Mouse (Mus musculus): ENCODE measurements around the gene Prr23a1.

DNA sequence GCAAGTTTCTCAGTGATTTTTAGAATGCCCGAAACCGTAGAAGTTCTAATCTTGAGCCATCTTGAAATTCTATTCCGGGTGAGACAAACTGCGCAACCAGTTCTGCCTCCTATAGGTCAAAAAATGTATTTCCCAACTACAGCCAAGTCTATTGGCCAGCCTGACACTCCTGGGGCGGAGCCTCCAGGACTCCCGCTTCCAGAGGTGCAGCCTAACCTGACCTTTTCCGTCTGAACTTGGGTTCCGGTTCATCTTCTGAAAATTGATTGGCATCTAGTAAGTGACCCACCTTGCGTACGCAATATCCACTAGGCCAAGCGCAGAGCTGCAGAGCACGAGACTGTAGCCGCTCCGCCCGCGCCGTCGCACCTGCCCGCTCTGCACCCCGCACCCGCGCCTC is 22.3 kb downstream of the Prr23a1 start, which contains the start of gene Prr23a3:
- TF ChIP-seq CTCF (IDR thresholded peaks at IDR 0.05; ENCODE audit: low read depth, low read length) (no peak), GATA1 (IDR thresholded peaks at IDR 0.05; ENCODE audit: borderline replicate concordance, low read length) (no peak), POLR2AphosphoS5 (IDR thresholded peaks at IDR 0.05; ENCODE audit: insufficient replicate concordance, low read depth, low read length) (no peak)

All from G1E (cell line).